Mouse (Mus musculus): ENCODE measurements at regions not wholly inside any gene's neighbourhood (a gene's known extent, or its start where the extent isn't known, plus 50 kb on each side); places are given as distances from the start of the nearest gene placed in this dataset.

- TF ChIP-seq CTCF (IDR thresholded peaks at IDR 0.05), result no peak
- no peak for TF ChIP-seq POLR2A (IDR thresholded peaks at IDR 0.05; ENCODE audit: insufficient read depth, low read depth, low read length)
Measured at GRCm38 (mm10) chrX:167139110-167139509, 70.0 kb downstream of the Tmsb4x start.
